Mouse (Mus musculus) E14TG2a.4 (cell line): ENCODE measurements at regions not wholly inside any gene's neighbourhood (a gene's known extent, or its start where the extent isn't known, plus 50 kb on each side); places are given as distances from the start of the nearest gene placed in this dataset.

Experiments used
- CTCF ChIP-seq: conservative IDR thresholded peaks from 2 replicates; pipeline ENCODE4 v1.5.1; 2014; ENCODE audit warnings: low read length
- NANOG ChIP-seq: IDR thresholded peaks from 2 replicates; pipeline ENCODE4 v1.6.1; 2014; ENCODE audit warnings: borderline replicate concordance, low read length, mixed read lengths

DNA sequence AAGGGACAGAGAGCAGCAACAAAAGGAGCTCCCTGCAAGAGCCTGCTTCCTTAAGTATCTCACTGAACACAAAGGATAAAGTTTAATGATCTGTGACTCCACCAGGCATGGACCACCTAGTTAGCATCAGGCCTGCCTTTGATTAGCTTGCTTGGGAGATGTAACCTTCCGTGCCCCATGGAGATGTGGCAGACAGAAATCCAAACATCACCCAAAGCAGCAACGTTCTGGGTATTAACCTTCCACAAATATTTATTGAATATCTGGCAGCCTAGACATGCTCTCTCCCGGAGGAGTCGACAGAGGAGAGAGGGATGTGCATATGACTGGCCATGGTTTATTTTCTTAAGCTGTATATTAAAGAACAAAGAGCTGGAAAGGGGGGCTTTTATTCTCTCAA, 67.6 kb upstream of the Arhgap28 start:
- TF ChIP-seq CTCF (no peak), NANOG (no peak)
